Mouse (Mus musculus) heart, embryonic 14.5 days (tissue): ENCODE results near the gene C87436. TPM values are rescaled to one million over a fixed set of nuclear protein-coding genes. Genes with fewer than 3 reads are reported as not detected.
A peak's percentile ranks its signal among the peaks of the same experiment; 100 is the strongest.

Source experiments
- ATAC-seq: fragments of 200-750 bp; cut with Nextera tagmentation; 2 replicates; pipeline ENCODE4 v1.8.0; 2017; ENCODE audit warnings: low read depth, moderate TSS enrichment; ENCODE audit not compliant: insufficient number of reproducible peaks, insufficient read depth, low FRiP score
- H3K27ac ChIP-seq, 2 experiments: fragments of 200-500 bp in 1 of 2; fragments of 300-500 bp in 1 of 2; sonication (generic) in 1 of 2; replicated peaks in 1 of 2; 2 replicates each; pipeline ENCODE4 v1.5.1; 2012 to 2014; ENCODE audit warnings: low read depth in 2 of 2, low read length in 2 of 2, control low read depth in 1 of 2, mild to moderate bottlenecking in 1 of 2, mixed read lengths in 1 of 2; ENCODE audit not compliant: control insufficient read depth in 1 of 2, insufficient read depth in 1 of 2
- H3K27me3 ChIP-seq: fragments of 300-500 bp; sonication (generic); 2 replicates; pipeline ENCODE4 v1.6.1; 2014; ENCODE audit warnings: mild to moderate bottlenecking, low read length, control low read depth; ENCODE audit not compliant: control insufficient read depth, insufficient read depth
- H3K36me3 ChIP-seq: fragments of 300-500 bp; sonication (generic); 2 replicates; pipeline ENCODE4 v1.6.1; 2014; ENCODE audit warnings: mild to moderate bottlenecking, control low read depth, low read length, mixed read lengths; ENCODE audit not compliant: control insufficient read depth, insufficient read depth
- H3K4me1 ChIP-seq, 2 experiments: fragments of 200-500 bp in 1 of 2; fragments of 300-500 bp in 1 of 2; sonication (generic) in 1 of 2; 2 replicates each; pipeline ENCODE4 v1.6.1; 2012 to 2014; ENCODE audit warnings: low read length in 2 of 2, control low read depth in 1 of 2, mixed read lengths in 1 of 2; ENCODE audit not compliant: control insufficient read depth in 2 of 2, insufficient read depth in 2 of 2
- H3K4me2 ChIP-seq: fragments of 300-500 bp; sonication (generic); 2 replicates; pipeline ENCODE4 v1.6.1; 2014; ENCODE audit warnings: mild to moderate bottlenecking, low read length
- H3K4me3 ChIP-seq, 2 experiments: fragments of 200-500 bp in 1 of 2; fragments of 300-500 bp in 1 of 2; sonication (generic) in 1 of 2; 2 replicates each; pipeline ENCODE4 v1.5.1; 2012 to 2014; ENCODE audit warnings: low read length in 2 of 2, mild to moderate bottlenecking in 2 of 2, control low read depth in 1 of 2, low read depth in 1 of 2, moderate library complexity in 1 of 2; ENCODE audit not compliant: control insufficient read depth in 1 of 2, insufficient read depth in 1 of 2
- H3K9ac ChIP-seq: fragments of 300-500 bp; sonication (generic); 2 replicates; pipeline ENCODE4 v1.6.1; 2014; ENCODE audit warnings: mild to moderate bottlenecking, low read length
- H3K9me3 ChIP-seq: fragments of 300-500 bp; sonication (generic); 2 replicates; pipeline ENCODE4 v1.6.1; 2016; ENCODE audit warnings: low read length, control low read depth; ENCODE audit not compliant: control insufficient read depth
- WGBS: fragments of 180-500 bp; shearing (Covaris S2); extraction: QIAGEN DNeasy Blood & Tissue Kit; methylation state at CpG from one replicate; pipeline ENCODE4 v1.1.7; 2014; 5-methylcytosine and 5-hydroxymethylcytosine counted together
- polyA plus RNA-seq: library from polyadenylated mRNA; unstranded; fragments of >200 nt; fragmentation: Nextera tagmentation; extraction: Ambion mirVana; gene quantifications from 2 replicates; pipeline ENCODE4 v1.2.1, GENCODE M21; 2014

C87436 gene
- polyA plus RNA-seq, 1 experiment from 2014 or later = 20.0 TPM

- Histone ChIP-seq H3K36me3 (peaks cover 10% of the 10 kb centered on the region), H3K27ac (peak within 1 kb of the TSS; percentile 99 to 100), H3K9me3 (no peaks in the 10 kb centered on the region), H3K27me3 (no peaks in the 10 kb centered on the region), H3K4me3 (peak within 1 kb of the TSS; percentile 83 to 91), H3K4me2 (peak within 1 kb of the TSS; percentile 78), H3K9ac (peak within 1 kb of the TSS; percentile 99), H3K4me1 (peaks cover 2 to 20% of the 10 kb centered on the region in 2 experiments; a peak in 3 of 4 replicates)
- under 1% methylated on average over 60 of the region's 62 CpGs for WGBS
- ATAC-seq = peak; percentile 94
Observed at GRCm38 (mm10) chr6:86404100-86404861, 33.9 kb upstream of the C87436 start, which contains the start of gene Tia1. Tia1 (plus strand) TSS chr6:86404219.

DNA sequence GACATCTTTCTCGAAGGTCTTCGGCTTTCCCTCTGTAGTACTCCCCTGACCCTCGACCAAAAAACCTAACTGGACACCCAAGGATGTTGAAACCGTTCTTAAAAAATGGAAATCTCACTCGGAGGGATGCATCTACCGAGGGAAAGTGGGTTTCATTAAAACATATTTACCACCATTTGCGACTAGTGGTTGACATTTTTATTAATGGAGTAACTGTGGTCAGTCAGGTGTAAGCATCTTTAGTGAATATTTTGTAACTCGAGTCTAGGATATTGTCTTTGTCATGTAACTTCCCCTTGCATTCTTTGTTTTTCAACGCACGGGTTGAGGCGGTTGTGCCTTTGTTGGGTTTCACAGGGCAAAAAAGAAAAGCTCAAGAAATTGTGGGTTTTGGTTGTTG is 33.2 kb upstream of the C87436 start:
- Histone ChIP-seq H3K9ac (peak overlapping the region; percentile 99), H3K27ac (peak overlapping the region; percentile 99 to 100), H3K36me3 (peaks cover 15% of the 10 kb centered on the region), H3K4me2 (peak overlapping the region; percentile 78), H3K4me1 (peaks cover 2 to 20% of the 10 kb centered on the region in 2 experiments; a peak in 3 of 4 replicates), H3K9me3 (no peaks in the 10 kb centered on the region), H3K4me3 (peak overlapping the region; percentile 83 to 91), H3K27me3 (no peaks in the 10 kb centered on the region)
- WGBS = under 1% methylated on average over 11 of the region's 11 CpGs
- no peak for ATAC-seq

DNA sequence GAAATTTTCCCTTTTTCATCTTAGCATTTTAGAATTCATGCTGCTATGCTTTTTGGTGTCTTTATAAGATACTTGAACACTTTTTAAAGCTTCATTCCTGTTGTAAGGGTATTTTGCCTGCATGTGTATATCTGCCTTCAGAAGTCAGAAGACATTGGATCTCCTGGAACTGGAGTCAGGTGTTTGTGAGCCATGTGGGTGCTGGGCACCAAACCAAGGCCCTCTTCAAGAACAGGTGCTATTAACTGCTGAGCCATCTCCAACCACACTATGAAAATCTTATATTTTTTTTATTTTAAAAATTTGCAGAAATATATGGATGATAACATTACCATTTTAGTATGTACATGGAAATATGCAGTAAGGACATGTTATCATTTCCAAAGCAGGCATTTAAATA is 31.9 kb upstream of the C87436 start:
- H3K4me2 ChIP-seq = peak overlapping the region; percentile 78

DNA sequence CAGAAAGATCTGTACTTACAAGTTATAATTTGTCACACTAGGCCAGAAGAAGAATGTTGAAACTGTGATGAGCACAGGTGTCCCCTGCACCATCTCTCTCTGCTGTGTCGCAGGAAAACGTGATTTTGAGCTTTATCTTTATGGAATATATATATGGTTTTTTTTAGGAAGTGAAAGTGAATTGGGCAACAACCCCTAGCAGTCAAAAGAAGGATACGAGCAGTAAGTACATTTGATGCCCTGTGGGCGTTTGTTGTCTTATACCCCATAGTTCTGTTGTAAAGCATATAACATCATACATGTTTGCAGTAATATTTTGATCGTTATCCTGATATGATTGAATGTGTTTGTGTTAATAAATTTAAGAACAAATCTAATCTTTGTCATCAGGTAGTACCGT is 19.5 kb upstream of the C87436 start:
- Histone ChIP-seq H3K27me3 (no peaks in the 10 kb centered on the region), H3K4me2 (no peak overlapping the region), H3K4me3 (no peak overlapping the region), H3K4me1 (no peaks in the 10 kb centered on the region), H3K36me3 (peaks cover 86% of the 10 kb centered on the region), H3K9me3 (no peaks in the 10 kb centered on the region), H3K27ac (no peak overlapping the region), H3K9ac (no peak overlapping the region)
- WGBS = 92% methylated on average over 6 of the region's 6 CpGs
- ATAC-seq = no peak

More for the DNA sequence above, 31.9 kb upstream of the C87436 start:
- Histone ChIP-seq H3K27me3 (no peaks in the 10 kb centered on the region), H3K4me1 (peaks cover 2 to 18% of the 10 kb centered on the region in 2 experiments; a peak in 3 of 4 replicates), H3K4me3 (peak overlapping the region in 1 of 2 experiments; percentile 91; a peak in 1 of 4 replicates), H3K9ac (no peak overlapping the region), H3K27ac (no peak overlapping the region), H3K9me3 (no peaks in the 10 kb centered on the region), H3K36me3 (peaks cover 15% of the 10 kb centered on the region)
- no peak for ATAC-seq

GRCm38 (mm10) chr6:86419239-86419638 is 18.9 kb upstream of the C87436 start:
- no peak for ATAC-seq
- no peak overlapping the region for H3K9ac ChIP-seq
- no peak overlapping the region for H3K4me2 ChIP-seq
- 85% methylated on average over 3 of the region's 3 CpGs for WGBS
- H3K4me3 ChIP-seq = no peak overlapping the region
- peaks cover 86% of the 10 kb centered on the region for H3K36me3 ChIP-seq
- no peak overlapping the region for H3K27ac ChIP-seq
- H3K27me3 ChIP-seq = no peaks in the 10 kb centered on the region
- H3K9me3 ChIP-seq = no peaks in the 10 kb centered on the region
- H3K4me1 ChIP-seq = no peaks in the 10 kb centered on the region

DNA sequence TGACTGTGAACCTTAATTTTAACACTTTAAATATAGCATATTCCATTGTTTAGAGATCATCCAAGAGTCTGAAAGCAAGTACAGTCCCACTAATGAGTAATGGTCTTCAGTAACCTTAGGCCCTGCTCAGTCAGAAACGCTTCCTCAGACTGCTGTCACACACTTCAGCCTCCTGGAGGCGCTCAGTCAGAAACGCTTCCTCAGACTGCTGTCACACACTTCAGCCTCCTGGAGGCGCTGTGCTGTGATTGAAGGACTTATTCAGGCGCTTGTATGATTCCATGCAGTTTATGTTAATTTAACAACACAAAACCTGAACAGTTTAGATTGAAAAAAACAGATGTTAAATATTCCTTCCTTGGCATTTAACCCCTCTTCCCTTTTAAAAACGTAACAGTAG is 17.7 kb upstream of the C87436 start:
- Histone ChIP-seq H3K27me3 (no peaks in the 10 kb centered on the region), H3K4me2 (no peak overlapping the region), H3K27ac (no peak overlapping the region), H3K9ac (no peak overlapping the region), H3K9me3 (no peaks in the 10 kb centered on the region), H3K4me1 (no peaks in the 10 kb centered on the region), H3K36me3 (peaks cover 89% of the 10 kb centered on the region), H3K4me3 (no peak overlapping the region)
- 76% methylated on average over 6 of the region's 6 CpGs for WGBS
- no peak for ATAC-seq

DNA sequence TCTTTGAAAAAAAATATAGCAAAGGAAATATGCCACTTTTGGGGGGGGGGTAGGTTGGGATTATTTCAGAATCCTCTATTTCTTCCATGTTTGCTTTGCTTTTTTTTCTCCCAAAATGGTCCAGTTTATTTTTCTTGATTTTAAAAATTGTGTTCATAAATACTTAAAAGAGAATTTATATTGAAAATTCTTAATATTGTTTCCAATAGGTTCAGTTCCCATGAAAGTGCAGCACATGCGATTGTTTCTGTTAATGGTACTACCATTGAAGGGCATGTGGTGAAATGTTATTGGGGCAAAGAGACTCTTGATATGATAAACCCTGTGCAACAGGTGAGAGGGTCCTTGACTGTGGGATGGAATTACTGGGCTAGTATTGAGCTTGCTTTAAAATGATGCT is 11.8 kb upstream of the C87436 start, which contains the start of gene Gm44790:
Gm44790 (plus strand) TSS at position 301 of the 400 bp plus-strand sequence.
- WGBS = 89% methylated on average over 1 of the region's 1 CpGs
- Histone ChIP-seq H3K4me3 (no peak within 1 kb of the TSS), H3K4me2 (no peak within 1 kb of the TSS), H3K4me1 (no peaks in the 10 kb centered on the region), H3K9ac (no peak within 1 kb of the TSS), H3K27me3 (no peaks in the 10 kb centered on the region), H3K9me3 (no peaks in the 10 kb centered on the region), H3K36me3 (peaks cover 90% of the 10 kb centered on the region), H3K27ac (no peak within 1 kb of the TSS)
- no peak for ATAC-seq
